Mouse (Mus musculus) right cerebral cortex, postnatal 36 days (tissue): ENCODE measurements at regions not wholly inside any gene's neighbourhood (a gene's known extent, or its start where the extent isn't known, plus 50 kb on each side); places are given as distances from the start of the nearest gene placed in this dataset.

Source experiments
- DNase-seq, 2 experiments: peaks; one replicate each; pipeline ENCODE4 v3.0.0; 2022; ENCODE audit warnings: low spot score in 2 of 2, mixed read lengths in 1 of 2

- DNase-seq = peak in 1 of 2 experiments; percentile 8
These were observed 162.6 kb downstream of the Inhbb start for GRCm38 (mm10) chr1:119259455-119259854.

GRCm38 (mm10) chr1:119256769-119257168 lies 165.3 kb downstream of the Inhbb start:
- DNase-seq = peak; percentile 66 to 71

- no peak for DNase-seq
These were observed 166.0 kb downstream of the Inhbb start for GRCm38 (mm10) chr1:119256097-119256473.

- peak; percentile 5 to 6 for DNase-seq
These were observed 166.5 kb downstream of the Inhbb start for GRCm38 (mm10) chr1:119255386-119256096.

GRCm38 (mm10) chr1:119254928-119255327 lies 167.1 kb downstream of the Inhbb start:
- no peak for DNase-seq

- DNase-seq = no peak
These were observed 168.6 kb downstream of the Inhbb start for GRCm38 (mm10) chr1:119253371-119253851.

GRCm38 (mm10) chr1:119252403-119252802 lies 169.6 kb downstream of the Inhbb start:
- DNase-seq = no peak

GRCm38 (mm10) chr1:119251741-119252140 lies 170.3 kb downstream of the Inhbb start:
- no peak for DNase-seq

GRCm38 (mm10) chr1:119248776-119249495 lies 173.1 kb downstream of the Inhbb start:
- no peak for DNase-seq

GRCm38 (mm10) chr1:119247117-119247516 lies 174.9 kb downstream of the Inhbb start:
- DNase-seq = no peak

- no peak for DNase-seq
These were observed 183.6 kb downstream of the Inhbb start for GRCm38 (mm10) chr1:119238463-119238862.

GRCm38 (mm10) chr1:119236787-119237186 lies 183.4 kb upstream of the Gli2 start:
- DNase-seq = no peak

- DNase-seq = no peak
These were observed 181.0 kb upstream of the Gli2 start for GRCm38 (mm10) chr1:119234449-119234848.

GRCm38 (mm10) chr1:119226996-119227395 lies 173.6 kb upstream of the Gli2 start:
- DNase-seq = no peak

- DNase-seq = no peak
These were observed 170.5 kb upstream of the Gli2 start for GRCm38 (mm10) chr1:119223876-119224275.

- peak; percentile 6 to 23 for DNase-seq
These were observed 168.5 kb upstream of the Gli2 start for GRCm38 (mm10) chr1:119221901-119222300.

GRCm38 (mm10) chr1:119221012-119221411 lies 167.6 kb upstream of the Gli2 start:
- DNase-seq = no peak

GRCm38 (mm10) chr1:119219817-119220216 lies 166.4 kb upstream of the Gli2 start:
- no peak for DNase-seq

GRCm38 (mm10) chr1:119217387-119217786 lies 164.0 kb upstream of the Gli2 start:
- no peak for DNase-seq

GRCm38 (mm10) chr1:119209607-119210007 lies 156.2 kb upstream of the Gli2 start:
- no peak for DNase-seq

GRCm38 (mm10) chr1:119202456-119202855 lies 149.0 kb upstream of the Gli2 start:
- no peak for DNase-seq

GRCm38 (mm10) chr1:119197415-119197700 lies 143.9 kb upstream of the Gli2 start:
- DNase-seq = no peak

GRCm38 (mm10) chr1:119196674-119197414 lies 143.4 kb upstream of the Gli2 start:
- no peak for DNase-seq
